Mouse (Mus musculus) embryonic fibroblast, embryonic 13.5 days (primary cell): ENCODE data around the gene Ceacam19. TPM values are rescaled to one million over a fixed set of nuclear protein-coding genes. Genes with fewer than 3 reads are reported as not detected.

Experiments
- H3K27ac ChIP-seq: 2 replicates; pipeline ENCODE4 v1.5.1; 2012; ENCODE audit warnings: low read length, control low read depth, inconsistent platforms; ENCODE audit not compliant: insufficient read depth
- H3K4me1 ChIP-seq: 2 replicates; pipeline ENCODE4 v1.6.1; 2011; ENCODE audit warnings: low read length; ENCODE audit not compliant: control insufficient read depth, insufficient read depth
- H3K4me3 ChIP-seq: 2 replicates; pipeline ENCODE4 v1.5.1; 2011; ENCODE audit warnings: mild to moderate bottlenecking, control low read depth, low read length; ENCODE audit not compliant: insufficient read depth
- CTCF ChIP-seq: IDR thresholded peaks from 2 replicates; pipeline ENCODE4 v1.5.1; 2011; ENCODE audit warnings: mild to moderate bottlenecking, control low read depth, low read length, moderate library complexity, borderline replicate concordance; ENCODE audit not compliant: insufficient read depth
- POLR2A ChIP-seq: IDR thresholded peaks from 2 replicates; pipeline ENCODE4 v1.6.1; 2011; ENCODE audit warnings: low read depth, mild to moderate bottlenecking, control low read depth, low read length, moderate library complexity
- polyA plus RNA-seq: library from polyadenylated mRNA; stranded (reverse); fragments of >200 nt; gene quantifications from 2 replicates; pipeline ENCODE4 v1.2.4, GENCODE M21; 2011; ENCODE audit warnings: low read depth; ENCODE audit not compliant: missing spikeins, insufficient read length

The Ceacam19 gene
- polyA plus RNA-seq, 1 experiment = not detected

GRCm38 (mm10) chr7:19925376-19925775 is 37.6 kb upstream of the Ceacam19 start:
- Histone ChIP-seq H3K27ac (no peak overlapping the region), H3K4me1 (peaks cover 3% of the 10 kb centered on the region; the same call in 1 of the 2 replicates), H3K4me3 (no peak overlapping the region)
- TF ChIP-seq POLR2A (no peak), CTCF (no peak)

GRCm38 (mm10) chr7:19923797-19924196 is 36.0 kb upstream of the Ceacam19 start:
- Histone ChIP-seq H3K4me3 (no peak overlapping the region), H3K4me1 (peaks cover 3% of the 10 kb centered on the region; the same call in 1 of the 2 replicates), H3K27ac (no peak overlapping the region)
- no peak for TF ChIP-seq POLR2A
- TF ChIP-seq CTCF = no peak

GRCm38 (mm10) chr7:19923354-19923753 is 35.6 kb upstream of the Ceacam19 start:
- TF ChIP-seq CTCF (no peak), POLR2A (no peak)
- Histone ChIP-seq H3K27ac (no peak overlapping the region), H3K4me3 (no peak overlapping the region), H3K4me1 (peaks cover under 1% of the 10 kb centered on the region; the same call in 1 of the 2 replicates)

- peak within 1 kb of the TSS; percentile 73 for H3K27ac ChIP-seq
- no peak for TF ChIP-seq CTCF
- peak; percentile 97 for TF ChIP-seq POLR2A
Observed at GRCm38 (mm10) chr7:19920506-19921261, 32.9 kb upstream of the Ceacam19 start, which contains the start of gene Pvr. TSS of gene Pvr (minus strand) at chr7:19921160.

GRCm38 (mm10) chr7:19920166-19920505 is 32.4 kb upstream of the Ceacam19 start:
- TF ChIP-seq POLR2A (no peak), CTCF (no peak)
- H3K4me3 ChIP-seq = peak overlapping the region; percentile 80
- peak overlapping the region; percentile 53; the same call in 1 of the 2 replicates for H3K27ac ChIP-seq
- no peaks in the 10 kb centered on the region for H3K4me1 ChIP-seq

More at GRCm38 (mm10) chr7:19920506-19921261, 32.9 kb upstream of the Ceacam19 start, which contains the start of gene Pvr:
- Histone ChIP-seq H3K4me1 (no peaks in the 10 kb centered on the region), H3K4me3 (peak within 1 kb of the TSS; percentile 80)

- no peak overlapping the region for H3K27ac ChIP-seq
- H3K4me1 ChIP-seq = no peaks in the 10 kb centered on the region
- no peak overlapping the region for H3K4me3 ChIP-seq
- TF ChIP-seq CTCF (no peak), POLR2A (no peak)
Observed at GRCm38 (mm10) chr7:19914558-19914957, 26.8 kb upstream of the Ceacam19 start.

GRCm38 (mm10) chr7:19911695-19912524 is 24.1 kb upstream of the Ceacam19 start:
- Histone ChIP-seq H3K4me3 (no peak overlapping the region), H3K4me1 (no peaks in the 10 kb centered on the region), H3K27ac (peak overlapping the region; percentile 24)
- TF ChIP-seq POLR2A = no peak
- no peak for TF ChIP-seq CTCF

- no peak overlapping the region for H3K4me3 ChIP-seq
- H3K27ac ChIP-seq = peak overlapping the region; percentile 45
- TF ChIP-seq POLR2A (no peak), CTCF (no peak)
- H3K4me1 ChIP-seq = no peaks in the 10 kb centered on the region
Observed at GRCm38 (mm10) chr7:19911292-19911658, 23.5 kb upstream of the Ceacam19 start.

GRCm38 (mm10) chr7:19910421-19911291 is 22.9 kb upstream of the Ceacam19 start:
- TF ChIP-seq CTCF (peak; percentile 66; the same call in 1 of the 2 replicates), POLR2A (no peak)
- Histone ChIP-seq H3K4me1 (no peaks in the 10 kb centered on the region), H3K4me3 (no peak overlapping the region), H3K27ac (peak overlapping the region; percentile 45)
